Mouse (Mus musculus) intestine, embryonic 14.5 days (tissue): Measurements from ENCODE around the gene Skint5. TPM values are rescaled to one million over a fixed set of nuclear protein-coding genes. Genes with fewer than 3 reads are reported as not detected.
A peak's percentile ranks its signal among the peaks of the same experiment; 100 is the strongest.
"Not testable (repeated sequence)": the region's sequence is repeated elsewhere in the genome, so short reads cannot be mapped to it uniquely, and the experiment has no call there.

Source experiments
- ATAC-seq: fragments of 200-750 bp; cut with Nextera tagmentation; replicated peaks from 2 replicates; pipeline ENCODE4 v1.8.0; 2017; ENCODE audit warnings: low read depth, moderate number of reproducible peaks, moderate TSS enrichment, moderate library complexity; ENCODE audit not compliant: low FRiP score, low TSS enrichment
- DNase-seq: peaks from one replicate; pipeline ENCODE4 v3.0.0-alpha.2; 2018; ENCODE audit warnings: low spot score
- H3K27ac ChIP-seq: fragments of 300-500 bp; sonication (generic); 2 replicates; pipeline ENCODE4 v1.5.1; 2014; ENCODE audit warnings: low read depth, mild to moderate bottlenecking, control low read depth
- H3K27me3 ChIP-seq: fragments of 300-500 bp; sonication (generic); replicated peaks from 2 replicates; pipeline ENCODE4 v1.6.1; 2014; ENCODE audit warnings: low read length, control low read depth; ENCODE audit not compliant: control insufficient read depth, insufficient read depth
- H3K36me3 ChIP-seq: fragments of 300-500 bp; sonication (generic); 2 replicates; pipeline ENCODE4 v1.6.1; 2014; ENCODE audit warnings: low read length, control low read depth; ENCODE audit not compliant: control insufficient read depth, insufficient read depth
- H3K4me1 ChIP-seq: fragments of 300-500 bp; sonication (generic); replicated peaks from 2 replicates; pipeline ENCODE4 v1.6.1; 2014; ENCODE audit warnings: low read length, control low read depth, mixed read lengths; ENCODE audit not compliant: control insufficient read depth, insufficient read depth
- H3K4me2 ChIP-seq: fragments of 300-500 bp; sonication (generic); 2 replicates; pipeline ENCODE4 v1.6.1; 2014; ENCODE audit warnings: low read length
- H3K4me3 ChIP-seq: fragments of 300-500 bp; sonication (generic); 2 replicates; pipeline ENCODE4 v1.5.1; 2014; ENCODE audit warnings: low read depth, low read length, control low read depth, mixed read lengths
- H3K9ac ChIP-seq: fragments of 300-500 bp; sonication (generic); 2 replicates; pipeline ENCODE4 v1.6.1; 2014; ENCODE audit warnings: mild to moderate bottlenecking, low read length
- H3K9me3 ChIP-seq: fragments of 300-500 bp; sonication (generic); 2 replicates; pipeline ENCODE4 v1.6.1; 2016; ENCODE audit warnings: low read length, control low read depth; ENCODE audit not compliant: control insufficient read depth
- WGBS: fragments of 180-500 bp; shearing (Covaris S2); extraction: QIAGEN DNeasy Blood & Tissue Kit; methylation state at CpG from one replicate; pipeline ENCODE4 v1.1.7; 2014; 5-methylcytosine and 5-hydroxymethylcytosine counted together
- polyA plus RNA-seq: library from polyadenylated mRNA; unstranded; fragments of >200 nt; fragmentation: Nextera tagmentation; extraction: Ambion mirVana; gene quantifications from 2 replicates; pipeline ENCODE4 v1.2.1, GENCODE M21; 2014

The Skint5 gene
- polyA plus RNA-seq: not detected in 2 replicates

GRCm38 (mm10) chr4:113999403-113999802, at the start of gene Skint5:
Gene Skint5 (minus strand): TSS chr4:113999503.
- WGBS: 88% methylated on average over 3 of the region's 3 CpGs
- no peak within 1 kb of the TSS for H3K4me3 ChIP-seq

GRCm38 (mm10) chr4:113957343-113957742, 42.0 kb downstream of the Skint5 start:
- no peak overlapping the region for H3K27ac ChIP-seq
- 45% methylated on average over 1 of the region's 1 CpGs for WGBS
- no peak overlapping the region for H3K4me2 ChIP-seq
- ATAC-seq (no peak), DNase-seq (no peak)
- no peaks in the 10 kb centered on the region for H3K27me3 ChIP-seq
- no peaks in the 10 kb centered on the region for H3K36me3 ChIP-seq
- no peak overlapping the region for H3K9ac ChIP-seq
- no peaks in the 10 kb centered on the region for H3K4me1 ChIP-seq
- no peak overlapping the region for H3K4me3 ChIP-seq
- no peaks in the 10 kb centered on the region for H3K9me3 ChIP-seq

More at GRCm38 (mm10) chr4:113999403-113999802, at the start of gene Skint5:
- DNase-seq (no peak), ATAC-seq (no peak)
- H3K9me3 ChIP-seq: no peaks in the 10 kb centered on the region
- H3K36me3 ChIP-seq: no peaks in the 10 kb centered on the region
- H3K4me2 ChIP-seq: no peak within 1 kb of the TSS
- H3K4me1 ChIP-seq: no peaks in the 10 kb centered on the region
- H3K9ac ChIP-seq: no peak within 1 kb of the TSS
- H3K27me3 ChIP-seq: no peaks in the 10 kb centered on the region
- H3K27ac ChIP-seq: no peak within 1 kb of the TSS

- DNase-seq (no peak), ATAC-seq (no peak)
- H3K36me3 ChIP-seq: no peaks in the 10 kb centered on the region
- no peak overlapping the region for H3K4me3 ChIP-seq
- no peak overlapping the region for H3K27ac ChIP-seq
- 42% methylated on average over 1 of the region's 1 CpGs for WGBS
- H3K9me3 ChIP-seq: no peaks in the 10 kb centered on the region
- no peak overlapping the region for H3K4me2 ChIP-seq
- H3K4me1 ChIP-seq: no peaks in the 10 kb centered on the region
- H3K9ac ChIP-seq: no peak overlapping the region
- no peaks in the 10 kb centered on the region for H3K27me3 ChIP-seq
These were observed 235.1 kb downstream of the Skint5 start for GRCm38 (mm10) chr4:113764182-113764581.

- no peak overlapping the region for H3K4me2 ChIP-seq
- H3K4me3 ChIP-seq: no peak overlapping the region
- DNase-seq (no peak), ATAC-seq (0 out of 2 replicates have a peak, but pooled peaks have one; percentile 32)
- H3K36me3 ChIP-seq: no peaks in the 10 kb centered on the region
- WGBS: 48% methylated on average over 1 of the region's 1 CpGs
- H3K27me3 ChIP-seq: no peaks in the 10 kb centered on the region
- no peaks in the 10 kb centered on the region for H3K9me3 ChIP-seq
- no peaks in the 10 kb centered on the region for H3K4me1 ChIP-seq
- no peak overlapping the region for H3K9ac ChIP-seq
- H3K27ac ChIP-seq: no peak overlapping the region
These were observed 235.6 kb downstream of the Skint5 start for GRCm38 (mm10) chr4:113763684-113764083.

GRCm38 (mm10) chr4:113448230-113448629, 551.1 kb downstream of the Skint5 start:
- DNase-seq, H3K9ac ChIP-seq, H3K9me3 ChIP-seq, H3K4me2 ChIP-seq, ATAC-seq, H3K4me3 ChIP-seq, H3K36me3 ChIP-seq, H3K27ac ChIP-seq, H3K4me1 ChIP-seq, H3K27me3 ChIP-seq: not testable (repeated sequence)
- 70% methylated on average over 2 of the region's 2 CpGs for WGBS

Other genes with a start within 250 kb of the Skint5 start
- gene Skint11, start 163.9 kb upstream of the Skint5 start, polyA plus RNA-seq: not detected in 2 replicates